Mouse (Mus musculus) hindbrain, embryonic 11.5 days (tissue): ENCODE data around the gene Ppp1r16b. TPM values are rescaled to one million over a fixed set of nuclear protein-coding genes. Genes with fewer than 3 reads are reported as not detected.

Experiments used
- ATAC-seq: fragments of 200-750 bp; cut with Nextera tagmentation; 2 replicates; pipeline ENCODE4 v1.8.0; 2017; ENCODE audit warnings: mild to moderate bottlenecking, moderate TSS enrichment, moderate library complexity; ENCODE audit not compliant: low FRiP score
- DNase-seq: peaks from one replicate; pipeline ENCODE4 v3.0.0-alpha.2; 2015; ENCODE audit warnings: low spot score
- H3K27ac ChIP-seq: fragments of 300-500 bp; sonication (generic); 2 replicates; pipeline ENCODE4 v1.5.1; 2014; ENCODE audit warnings: mild to moderate bottlenecking, low read depth, low read length
- H3K27me3 ChIP-seq: fragments of 300-500 bp; sonication (generic); 2 replicates; pipeline ENCODE4 v1.6.1; 2014; ENCODE audit warnings: mild to moderate bottlenecking, low read length, moderate library complexity, mixed read lengths; ENCODE audit not compliant: control insufficient read depth, insufficient read depth
- H3K36me3 ChIP-seq: fragments of 300-500 bp; sonication (generic); 2 replicates; pipeline ENCODE4 v1.6.1; 2014; ENCODE audit warnings: mild to moderate bottlenecking, low read length, moderate library complexity, mixed read lengths; ENCODE audit not compliant: control insufficient read depth, insufficient read depth
- H3K4me1 ChIP-seq: fragments of 300-500 bp; sonication (generic); replicated peaks from 2 replicates; pipeline ENCODE4 v1.6.1; 2014; ENCODE audit warnings: low read length, mixed read lengths; ENCODE audit not compliant: control insufficient read depth, insufficient read depth
- H3K4me2 ChIP-seq: fragments of 300-500 bp; sonication (generic); replicated peaks from 2 replicates; pipeline ENCODE4 v1.6.1; 2014; ENCODE audit warnings: mild to moderate bottlenecking, low read depth, low read length
- H3K4me3 ChIP-seq: fragments of 300-500 bp; sonication (generic); 2 replicates; pipeline ENCODE4 v1.5.1; 2014; ENCODE audit warnings: low read depth, low read length
- H3K9ac ChIP-seq: fragments of 300-500 bp; sonication (generic); 2 replicates; pipeline ENCODE4 v1.6.1; 2014; ENCODE audit warnings: low read depth, low read length
- H3K9me3 ChIP-seq: fragments of 300-500 bp; sonication (generic); 2 replicates; pipeline ENCODE4 v1.6.1; 2016; ENCODE audit warnings: low read length; ENCODE audit not compliant: control insufficient read depth
- WGBS: fragments of 180-500 bp; shearing (Covaris S2); extraction: QIAGEN DNeasy Blood & Tissue Kit; methylation state at CpG from one replicate; pipeline ENCODE4 v1.1.7; 2014; 5-methylcytosine and 5-hydroxymethylcytosine counted together
- polyA plus RNA-seq: library from polyadenylated mRNA; unstranded; fragments of >200 nt; fragmentation: Nextera tagmentation; extraction: Ambion mirVana; gene quantifications from 2 replicates; pipeline ENCODE4 v1.2.1, GENCODE M21; 2014

The Ppp1r16b gene
- polyA plus RNA-seq, 1 experiment from 2014 or later: 3.6 TPM

- no peak for DNase-seq
- WGBS: 67% methylated on average over 8 of the region's 8 CpGs
These were observed 24.9 kb downstream of the Ppp1r16b start for GRCm38 (mm10) chr2:158690116-158690515.

GRCm38 (mm10) chr2:158692191-158692590 lies 27.0 kb downstream of the Ppp1r16b start:
- DNase-seq (no peak), ATAC-seq (no peak)
- H3K4me2 ChIP-seq: no peak overlapping the region
- H3K9ac ChIP-seq: no peak overlapping the region
- H3K27ac ChIP-seq: no peak overlapping the region
- H3K4me3 ChIP-seq: no peak overlapping the region
- no peaks in the 10 kb centered on the region for H3K9me3 ChIP-seq
- H3K36me3 ChIP-seq: no peaks in the 10 kb centered on the region
- 86% methylated on average over 6 of the region's 6 CpGs for WGBS
- no peaks in the 10 kb centered on the region for H3K4me1 ChIP-seq
- H3K27me3 ChIP-seq: no peaks in the 10 kb centered on the region

More at GRCm38 (mm10) chr2:158690116-158690515, 24.9 kb downstream of the Ppp1r16b start:
- Histone ChIP-seq H3K9me3 (no peaks in the 10 kb centered on the region), H3K4me2 (no peak overlapping the region), H3K9ac (no peak overlapping the region), H3K4me3 (no peak overlapping the region), H3K4me1 (no peaks in the 10 kb centered on the region), H3K36me3 (no peaks in the 10 kb centered on the region), H3K27me3 (no peaks in the 10 kb centered on the region), H3K27ac (no peak overlapping the region)
- ATAC-seq: no peak

- Histone ChIP-seq H3K4me3 (no peak overlapping the region), H3K9ac (no peak overlapping the region), H3K4me2 (no peak overlapping the region), H3K27ac (no peak overlapping the region), H3K9me3 (no peaks in the 10 kb centered on the region), H3K4me1 (no peaks in the 10 kb centered on the region), H3K27me3 (no peaks in the 10 kb centered on the region), H3K36me3 (no peaks in the 10 kb centered on the region)
- ATAC-seq: no peak
- 85% methylated on average over 27 of the region's 27 CpGs for WGBS
- DNase-seq: no peak
These were observed 30.6 kb downstream of the Ppp1r16b start for GRCm38 (mm10) chr2:158695811-158696210.

- no peaks in the 10 kb centered on the region for H3K4me1 ChIP-seq
- H3K4me3 ChIP-seq: no peak overlapping the region
- WGBS: 90% methylated on average over 6 of the region's 6 CpGs
- ATAC-seq (no peak), DNase-seq (no peak)
- no peak overlapping the region for H3K9ac ChIP-seq
- H3K27me3 ChIP-seq: no peaks in the 10 kb centered on the region
- no peaks in the 10 kb centered on the region for H3K36me3 ChIP-seq
- H3K27ac ChIP-seq: no peak overlapping the region
- H3K4me2 ChIP-seq: no peak overlapping the region
- H3K9me3 ChIP-seq: no peaks in the 10 kb centered on the region
These were observed 31.3 kb downstream of the Ppp1r16b start for GRCm38 (mm10) chr2:158696451-158696850.

- ATAC-seq (no peak), DNase-seq (no peak)
- no peaks in the 10 kb centered on the region for H3K36me3 ChIP-seq
- H3K27me3 ChIP-seq: no peaks in the 10 kb centered on the region
- no peak overlapping the region for H3K27ac ChIP-seq
- H3K4me1 ChIP-seq: no peaks in the 10 kb centered on the region
- no peaks in the 10 kb centered on the region for H3K9me3 ChIP-seq
- no peak overlapping the region for H3K9ac ChIP-seq
- no peak overlapping the region for H3K4me2 ChIP-seq
- H3K4me3 ChIP-seq: no peak overlapping the region
- WGBS: 85% methylated on average over 6 of the region's 6 CpGs
These were observed 34.7 kb downstream of the Ppp1r16b start for GRCm38 (mm10) chr2:158699908-158700307.

- Histone ChIP-seq H3K4me3 (no peak overlapping the region), H3K4me1 (no peaks in the 10 kb centered on the region), H3K27me3 (no peaks in the 10 kb centered on the region), H3K9ac (no peak overlapping the region), H3K9me3 (no peaks in the 10 kb centered on the region), H3K36me3 (no peaks in the 10 kb centered on the region), H3K27ac (no peak overlapping the region), H3K4me2 (no peak overlapping the region)
- DNase-seq: no peak
- WGBS: 85% methylated on average over 17 of the region's 17 CpGs
- no peak for ATAC-seq
These were observed 35.5 kb downstream of the Ppp1r16b start for GRCm38 (mm10) chr2:158700535-158701256.

GRCm38 (mm10) chr2:158701505-158701904 lies 36.3 kb downstream of the Ppp1r16b start:
- 94% methylated on average over 9 of the region's 9 CpGs for WGBS
- Histone ChIP-seq H3K4me3 (no peak overlapping the region), H3K27me3 (no peaks in the 10 kb centered on the region), H3K36me3 (no peaks in the 10 kb centered on the region), H3K9ac (no peak overlapping the region), H3K27ac (no peak overlapping the region), H3K9me3 (no peaks in the 10 kb centered on the region), H3K4me2 (no peak overlapping the region), H3K4me1 (no peaks in the 10 kb centered on the region)
- ATAC-seq (no peak), DNase-seq (no peak)

GRCm38 (mm10) chr2:158702176-158702575 lies 37.0 kb downstream of the Ppp1r16b start:
- Histone ChIP-seq H3K36me3 (no peaks in the 10 kb centered on the region), H3K27ac (no peak overlapping the region), H3K4me3 (no peak overlapping the region), H3K27me3 (no peaks in the 10 kb centered on the region), H3K4me1 (no peaks in the 10 kb centered on the region), H3K9me3 (no peaks in the 10 kb centered on the region), H3K4me2 (no peak overlapping the region), H3K9ac (no peak overlapping the region)
- DNase-seq (no peak), ATAC-seq (no peak)
- 85% methylated on average over 5 of the region's 5 CpGs for WGBS

GRCm38 (mm10) chr2:158704720-158705119 lies 39.5 kb downstream of the Ppp1r16b start:
- 72% methylated on average over 3 of the region's 3 CpGs for WGBS
- no peak for ATAC-seq
- no peak overlapping the region for H3K4me2 ChIP-seq
- H3K27ac ChIP-seq: no peak overlapping the region
- no peaks in the 10 kb centered on the region for H3K27me3 ChIP-seq
- H3K4me1 ChIP-seq: no peaks in the 10 kb centered on the region
- no peak overlapping the region for H3K9ac ChIP-seq
- no peak for DNase-seq
- H3K9me3 ChIP-seq: no peaks in the 10 kb centered on the region
- H3K4me3 ChIP-seq: no peak overlapping the region
- H3K36me3 ChIP-seq: no peaks in the 10 kb centered on the region
